Mouse (Mus musculus): ENCODE results near the gene Rad51b. TPM values are rescaled to one million over a fixed set of nuclear protein-coding genes. Genes with fewer than 3 reads are reported as not detected.

Rad51b gene
- total and polyA plus RNA-seq, 3 experiments = 1.6 to 45.5 (median 22.0) TPM

DNA sequence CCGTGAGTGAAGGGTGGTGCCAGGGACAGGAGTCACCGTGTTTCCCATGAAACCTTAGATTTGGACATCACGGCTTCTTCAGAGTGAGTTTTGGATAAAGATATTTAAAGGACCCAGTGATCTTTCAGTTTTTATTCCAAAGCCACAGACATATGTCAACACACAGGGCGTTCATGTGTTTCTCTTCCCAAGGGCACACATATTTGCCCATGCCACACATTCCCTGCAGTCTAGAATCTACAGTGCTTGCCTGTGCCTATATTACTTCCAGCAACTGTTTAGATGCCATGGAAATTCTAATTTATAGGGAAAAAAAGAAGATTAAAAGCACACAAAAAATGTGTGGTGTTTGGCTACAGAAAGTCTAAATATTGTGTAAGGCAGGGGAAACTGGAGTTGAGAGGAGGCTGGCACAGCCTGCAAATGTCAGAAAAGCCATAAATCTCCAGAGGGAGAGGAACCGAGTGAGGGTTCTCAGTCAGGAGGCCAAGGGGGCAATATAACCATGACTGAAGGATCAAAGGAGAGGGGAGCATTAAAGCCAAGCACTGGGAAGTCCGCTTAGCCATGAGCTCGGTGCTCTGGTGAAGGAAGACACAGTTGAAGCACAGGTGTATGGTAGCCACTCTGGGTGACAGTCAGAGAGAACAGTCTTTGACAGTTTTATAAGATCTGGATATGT is 367.0 kb downstream of the Rad51b start:
- H3K4me1 ChIP-seq (ENCODE audit: insufficient read depth, low read depth, low read length) = peaks cover 10% of the 10 kb centered on the region
- H3K9me3 ChIP-seq (replicated peaks) = no peaks in the 10 kb centered on the region
- DNase-seq (ENCODE audit: low spot score) (no peak), ATAC-seq (ENCODE audit: extremely low read depth, insufficient number of reproducible peaks, low FRiP score, poor library complexity, severe bottlenecking) (no peak)
- TF ChIP-seq GATA1 (IDR thresholded peaks at IDR 0.05; ENCODE audit: borderline replicate concordance, low read length) = no peak
- no peak for TF ChIP-seq GATA2 (IDR thresholded peaks at IDR 0.05; ENCODE audit: borderline replicate concordance, low read depth, low read length)
- no peak for TF ChIP-seq CTCF (IDR thresholded peaks at IDR 0.05; ENCODE audit: low read depth, low read length)
- TF ChIP-seq POLR2AphosphoS5 (IDR thresholded peaks at IDR 0.05; ENCODE audit: insufficient replicate concordance, low read depth, low read length) = no peak
- no peak for TF ChIP-seq TAL1 (conservative IDR thresholded peaks at IDR 0.05; ENCODE audit: low read depth, low read length)
- H3K4me3 ChIP-seq (ENCODE audit: low read depth, low read length) = no peak overlapping the region
- H3K27me3 ChIP-seq (ENCODE audit: insufficient read depth, low read length) = no peaks in the 10 kb centered on the region
- H3K36me3 ChIP-seq (replicated peaks) = peaks cover 10% of the 10 kb centered on the region

DNA sequence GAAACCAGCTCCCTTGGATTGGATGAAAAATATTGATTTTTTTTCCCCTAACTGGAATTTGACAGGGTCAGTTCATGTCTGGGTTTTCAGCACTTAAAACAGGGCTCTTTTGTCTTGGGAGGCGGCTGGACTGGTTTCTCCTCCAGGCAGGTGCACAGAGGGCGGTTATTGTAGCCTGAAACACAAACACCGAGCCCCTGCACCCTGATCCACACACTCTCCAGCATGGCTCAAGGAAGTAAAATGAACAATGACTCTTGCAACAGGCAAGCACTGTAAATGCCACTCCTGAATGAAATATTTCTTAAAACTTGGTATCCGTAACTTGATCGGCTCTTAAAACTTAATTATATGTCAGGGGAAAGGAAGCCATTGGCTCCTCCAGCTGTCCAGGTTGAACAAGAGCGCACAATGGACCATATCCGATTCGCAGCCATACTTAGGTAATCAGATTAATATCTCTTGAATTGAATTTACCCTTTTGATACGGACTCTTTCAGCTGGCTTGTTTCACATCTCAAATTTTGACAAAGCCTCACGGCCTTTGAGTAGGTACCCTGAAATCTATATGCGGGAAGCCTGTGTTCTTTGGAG is 377.9 kb downstream of the Rad51b start:
- no peaks in the 10 kb centered on the region for H3K27me3 ChIP-seq (ENCODE audit: insufficient read depth, low read length)
- DNase-seq (ENCODE audit: low spot score) (no peak), ATAC-seq (ENCODE audit: extremely low read depth, insufficient number of reproducible peaks, low FRiP score, poor library complexity, severe bottlenecking) (no peak)
- H3K4me3 ChIP-seq (ENCODE audit: low read depth, low read length) = no peak overlapping the region
- peaks cover 31% of the 10 kb centered on the region for H3K4me1 ChIP-seq (ENCODE audit: insufficient read depth, low read depth, low read length)
- no peaks in the 10 kb centered on the region for H3K9me3 ChIP-seq (replicated peaks)
- H3K36me3 ChIP-seq (replicated peaks) = peaks cover 2% of the 10 kb centered on the region
- TF ChIP-seq POLR2AphosphoS5 (IDR thresholded peaks at IDR 0.05; ENCODE audit: insufficient replicate concordance, low read depth, low read length) (no peak), TAL1 (conservative IDR thresholded peaks at IDR 0.05; ENCODE audit: low read depth, low read length) (no peak), GATA2 (IDR thresholded peaks at IDR 0.05; ENCODE audit: borderline replicate concordance, low read depth, low read length) (no peak), GATA1 (IDR thresholded peaks at IDR 0.05; ENCODE audit: borderline replicate concordance, low read length) (no peak), CTCF (IDR thresholded peaks at IDR 0.05; ENCODE audit: low read depth, low read length) (no peak)

DNA sequence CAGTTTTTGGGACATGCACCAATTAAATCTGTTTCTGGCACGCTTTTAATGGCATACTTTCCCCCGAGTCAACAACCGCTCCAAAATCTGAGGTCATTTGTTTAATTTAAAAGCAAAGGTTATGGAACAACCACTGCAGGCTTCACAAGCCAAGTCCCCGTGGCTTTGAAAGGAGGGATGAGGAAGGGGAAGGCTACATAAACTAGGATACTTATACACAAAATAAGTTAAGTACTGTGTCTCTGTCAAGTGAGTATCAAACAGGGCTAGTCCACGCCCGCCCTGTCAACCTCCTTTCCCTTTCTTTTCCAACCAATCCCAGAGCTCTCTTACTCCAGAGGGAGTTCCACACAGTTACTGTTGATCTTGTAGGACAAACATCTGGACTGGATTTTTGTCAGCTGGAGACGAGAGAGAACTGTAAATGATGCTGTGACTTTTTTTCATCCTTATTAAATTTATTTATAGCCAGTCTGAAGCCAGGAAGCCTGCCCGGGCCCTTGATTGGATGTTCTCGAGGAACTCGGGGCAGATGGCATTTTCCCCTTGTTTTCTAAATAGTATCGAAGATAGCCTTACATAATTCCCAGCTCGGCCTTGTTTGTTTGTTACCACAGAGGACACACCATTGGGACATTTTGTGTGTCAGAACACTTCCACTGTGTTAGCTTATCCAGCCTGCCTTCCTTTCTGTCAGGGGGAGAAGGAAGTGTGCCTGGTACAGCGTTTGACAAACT is 378.5 kb downstream of the Rad51b start:
- TF ChIP-seq CTCF (IDR thresholded peaks at IDR 0.05; ENCODE audit: low read depth, low read length) (no peak), POLR2AphosphoS5 (IDR thresholded peaks at IDR 0.05; ENCODE audit: insufficient replicate concordance, low read depth, low read length) (no peak), TAL1 (conservative IDR thresholded peaks at IDR 0.05; ENCODE audit: low read depth, low read length) (no peak), GATA1 (IDR thresholded peaks at IDR 0.05; ENCODE audit: borderline replicate concordance, low read length) (no peak), GATA2 (IDR thresholded peaks at IDR 0.05; ENCODE audit: borderline replicate concordance, low read depth, low read length) (no peak)
- no peak overlapping the region for H3K4me3 ChIP-seq (ENCODE audit: low read depth, low read length)
- H3K36me3 ChIP-seq (replicated peaks) = peaks cover 2% of the 10 kb centered on the region
- ATAC-seq (ENCODE audit: extremely low read depth, insufficient number of reproducible peaks, low FRiP score, poor library complexity, severe bottlenecking) = no peak
- no peaks in the 10 kb centered on the region for H3K9me3 ChIP-seq (replicated peaks)
- H3K4me1 ChIP-seq (ENCODE audit: insufficient read depth, low read depth, low read length) = peaks cover 31% of the 10 kb centered on the region
- no peak for DNase-seq (ENCODE audit: low spot score)
- H3K27me3 ChIP-seq (ENCODE audit: insufficient read depth, low read length) = no peaks in the 10 kb centered on the region

DNA sequence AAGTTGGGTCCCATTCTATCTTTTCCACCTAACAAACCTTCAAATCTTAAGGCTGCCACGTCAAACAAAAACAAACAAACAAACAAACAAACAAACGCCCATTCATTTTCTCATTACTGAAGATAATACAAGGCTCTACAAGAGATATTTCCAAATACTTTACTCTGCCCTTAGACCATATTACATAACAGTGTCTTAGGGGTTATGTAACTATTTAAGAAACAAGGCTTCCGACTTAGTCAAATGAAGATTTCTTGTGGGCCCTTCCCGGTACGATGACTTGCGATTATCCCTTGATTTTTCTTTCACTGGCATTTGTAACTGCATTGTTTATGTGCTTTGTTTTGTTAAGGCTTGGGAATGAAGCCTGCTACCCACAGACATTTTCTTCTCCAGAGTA is 379.2 kb downstream of the Rad51b start:
- no peak for ATAC-seq (ENCODE audit: extremely low read depth, insufficient number of reproducible peaks, low FRiP score, poor library complexity, severe bottlenecking)
- no peak for TF ChIP-seq GATA2 (IDR thresholded peaks at IDR 0.05; ENCODE audit: borderline replicate concordance, low read depth, low read length)
- TF ChIP-seq POLR2AphosphoS5 (IDR thresholded peaks at IDR 0.05; ENCODE audit: insufficient replicate concordance, low read depth, low read length) = no peak
- no peak for TF ChIP-seq TAL1 (conservative IDR thresholded peaks at IDR 0.05; ENCODE audit: low read depth, low read length)
- TF ChIP-seq GATA1 (IDR thresholded peaks at IDR 0.05; ENCODE audit: borderline replicate concordance, low read length) = no peak
- no peak for TF ChIP-seq CTCF (IDR thresholded peaks at IDR 0.05; ENCODE audit: low read depth, low read length)
- no peaks in the 10 kb centered on the region for H3K9me3 ChIP-seq (replicated peaks)
- no peak overlapping the region for H3K4me3 ChIP-seq (ENCODE audit: low read depth, low read length)
- H3K27me3 ChIP-seq (ENCODE audit: insufficient read depth, low read length) = no peaks in the 10 kb centered on the region
- peaks cover 2% of the 10 kb centered on the region for H3K36me3 ChIP-seq (replicated peaks)
- no peak for DNase-seq (ENCODE audit: low spot score)
- peaks cover 31% of the 10 kb centered on the region for H3K4me1 ChIP-seq (ENCODE audit: insufficient read depth, low read depth, low read length)

DNA sequence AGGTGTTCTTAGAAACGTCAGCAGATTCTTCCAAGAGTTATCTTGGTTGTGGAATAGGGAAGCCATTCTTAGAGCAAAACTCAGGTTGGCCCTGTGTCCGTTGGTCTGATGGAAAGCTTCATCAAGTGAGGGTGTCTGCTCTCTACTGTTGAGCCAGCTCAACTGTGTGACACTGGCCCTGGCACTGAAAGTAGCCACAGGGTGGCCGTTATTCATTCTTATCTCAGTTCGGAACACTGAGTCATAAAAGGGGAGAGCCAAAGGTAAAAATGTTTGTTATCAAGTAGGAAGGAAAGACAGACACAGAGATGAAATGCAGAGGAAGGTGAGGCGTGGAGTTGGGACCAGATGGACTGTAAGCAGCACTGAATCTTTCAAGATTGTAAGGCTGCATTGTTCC is 379.8 kb downstream of the Rad51b start:
- TF ChIP-seq TAL1 (conservative IDR thresholded peaks at IDR 0.05; ENCODE audit: low read depth, low read length) = 0 out of 2 replicates have a peak, but pooled peaks have one; percentile 14
- TF ChIP-seq POLR2AphosphoS5 (IDR thresholded peaks at IDR 0.05; ENCODE audit: insufficient replicate concordance, low read depth, low read length) = no peak
- TF ChIP-seq GATA1 (IDR thresholded peaks at IDR 0.05; ENCODE audit: borderline replicate concordance, low read length) = no peak
- no peak for TF ChIP-seq CTCF (IDR thresholded peaks at IDR 0.05; ENCODE audit: low read depth, low read length)
- no peak for TF ChIP-seq GATA2 (IDR thresholded peaks at IDR 0.05; ENCODE audit: borderline replicate concordance, low read depth, low read length)

More for the DNA sequence above, 379.8 kb downstream of the Rad51b start:
- no peaks in the 10 kb centered on the region for H3K27me3 ChIP-seq (ENCODE audit: insufficient read depth, low read length)
- H3K36me3 ChIP-seq (replicated peaks) = peaks cover 2% of the 10 kb centered on the region
- ATAC-seq (ENCODE audit: extremely low read depth, insufficient number of reproducible peaks, low FRiP score, poor library complexity, severe bottlenecking) (peak; percentile 58; the same call in 1 of the 2 replicates), DNase-seq (ENCODE audit: low spot score) (peak; percentile 38)
- peaks cover 31% of the 10 kb centered on the region for H3K4me1 ChIP-seq (ENCODE audit: insufficient read depth, low read depth, low read length)
- no peak overlapping the region; the same call in 1 of the 2 replicates for H3K4me3 ChIP-seq (ENCODE audit: low read depth, low read length)
- H3K9me3 ChIP-seq (replicated peaks) = no peaks in the 10 kb centered on the region
